Mouse (Mus musculus) spleen, adult 2 months (tissue): ENCODE data around the gene Pcbp4.

Experiments used
- CTCF ChIP-seq: fragments of 200-500 bp; IDR thresholded peaks from 2 replicates; pipeline ENCODE4 v1.5.1; 2011; ENCODE audit warnings: mild to moderate bottlenecking, inconsistent platforms; ENCODE audit not compliant: insufficient read depth, insufficient read length, insufficient replicate concordance; ENCODE audit errors: extremely low read depth
- POLR2A ChIP-seq: fragments of 200-500 bp; IDR thresholded peaks from 2 replicates; pipeline ENCODE4 v1.6.1; 2011; ENCODE audit warnings: low read depth, low read length, inconsistent platforms

DNA sequence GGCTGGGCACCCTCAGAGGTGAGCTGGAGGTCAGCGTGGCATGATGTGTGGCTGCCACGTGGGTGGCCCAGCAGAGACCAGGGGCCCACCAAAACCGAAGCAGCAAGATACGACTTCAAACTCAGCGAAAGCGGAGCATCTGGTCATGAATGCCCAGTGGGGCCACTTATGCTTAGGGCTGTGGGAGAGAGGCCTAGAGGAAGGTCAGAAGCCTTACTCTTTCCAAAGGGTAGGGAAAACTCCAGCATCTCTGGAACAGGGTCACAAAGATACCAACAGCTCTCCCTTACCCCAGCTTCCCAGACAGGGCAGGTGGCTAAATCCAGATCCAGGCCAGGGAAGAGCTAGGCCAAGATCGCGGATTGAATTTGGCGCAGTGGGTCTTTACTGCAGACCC is 4.1 kb downstream of the Pcbp4 start:
- TF ChIP-seq POLR2A (no peak), CTCF (no peak)
